Mouse (Mus musculus) CH12.LX (cell line): ENCODE data around the gene Ppp1r26. TPM values are rescaled to one million over a fixed set of nuclear protein-coding genes. Genes with fewer than 3 reads are reported as not detected.

Source experiments
- DNase-seq: peaks from one replicate; pipeline ENCODE4 v3.0.0-alpha.2; 2013; ENCODE audit errors: extremely low read depth
- H3K27ac ChIP-seq: 2 replicates; pipeline ENCODE4 v1.5.1; 2012; ENCODE audit warnings: low read depth, mild to moderate bottlenecking, control low read depth, moderate library complexity; ENCODE audit not compliant: insufficient read depth
- H3K27me3 ChIP-seq: replicated peaks from 2 replicates; pipeline ENCODE3; 2012; ENCODE audit warnings: inconsistent platforms
- H3K36me3 ChIP-seq, 2 experiments: replicated peaks in 1 of 2; 2 replicates each; pipeline versions ENCODE3 to v1.6.1; 2012; ENCODE audit warnings: inconsistent platforms in 1 of 2, low read length in 1 of 2, mild to moderate bottlenecking in 1 of 2, mixed read lengths in 1 of 2, moderate library complexity in 1 of 2; ENCODE audit not compliant: control insufficient read depth in 1 of 2, insufficient read depth in 1 of 2
- H3K4me1 ChIP-seq, 2 experiments: 2 replicates each; pipeline ENCODE4 v1.6.1; 2012; ENCODE audit warnings: inconsistent platforms in 1 of 2, moderate library complexity in 1 of 2; ENCODE audit not compliant: insufficient read depth in 2 of 2, control insufficient read depth in 1 of 2
- H3K4me2 ChIP-seq: 2 replicates; pipeline ENCODE4 v1.6.1; 2012; ENCODE audit warnings: low read depth, mild to moderate bottlenecking, control low read depth; ENCODE audit not compliant: poor library complexity, insufficient read depth, severe bottlenecking
- H3K4me3 ChIP-seq, 3 experiments: fragments of 150-350 bp in 1 of 3; sonication (generic) in 1 of 3; replicated peaks in 1 of 3; 2 replicates each; pipeline versions ENCODE3 to v1.5.1; 2011 to 2012; ENCODE audit warnings: low read depth in 2 of 3, low read length in 2 of 3, mild to moderate bottlenecking in 2 of 3, moderate library complexity in 2 of 3, control low read depth in 1 of 3, improper control_type of control experiment in 1 of 3, inconsistent platforms in 1 of 3, mixed read lengths in 1 of 3; ENCODE audit not compliant: poor library complexity in 1 of 3
- H3K79me2 ChIP-seq: replicated peaks from 2 replicates; pipeline ENCODE4 v1.6.1; 2012; ENCODE audit warnings: mild to moderate bottlenecking, moderate library complexity; ENCODE audit not compliant: control insufficient read depth, poor library complexity, insufficient read depth, severe bottlenecking; ENCODE audit errors: extremely low read depth
- H3K9ac ChIP-seq: 2 replicates; pipeline ENCODE4 v1.6.1; 2012; ENCODE audit warnings: low read depth, mild to moderate bottlenecking, control low read depth, moderate library complexity; ENCODE audit not compliant: insufficient read depth
- H3K9me3 ChIP-seq: replicated peaks from 2 replicates; pipeline ENCODE3; 2012; ENCODE audit warnings: low read length, inconsistent platforms, mixed read lengths
- BHLHE40 ChIP-seq: IDR thresholded peaks from 2 replicates; pipeline ENCODE4 v1.6.1; 2011; ENCODE audit warnings: mild to moderate bottlenecking, low read depth, low read length, improper control_type of control experiment
- CHD1 ChIP-seq: IDR thresholded peaks from 2 replicates; pipeline ENCODE4 v1.6.1; 2012; ENCODE audit warnings: low read depth, low read length, improper control_type of control experiment, inconsistent platforms
- CHD2 ChIP-seq: IDR thresholded peaks from 2 replicates; pipeline ENCODE4 v1.6.1; 2011; ENCODE audit warnings: low read length, improper control_type of control experiment
- E2F4 ChIP-seq: IDR thresholded peaks from 2 replicates; pipeline ENCODE4 v1.6.1; 2011; ENCODE audit warnings: low read depth, low read length, improper control_type of control experiment; ENCODE audit not compliant: insufficient replicate concordance
- ELF1 ChIP-seq: IDR thresholded peaks from 2 replicates; pipeline ENCODE4 v1.6.1; 2014; ENCODE audit warnings: low read depth, mild to moderate bottlenecking, inconsistent platforms, low read length, improper control_type of control experiment
- EP300 ChIP-seq: IDR thresholded peaks from 2 replicates; pipeline ENCODE4 v1.6.1; 2011; ENCODE audit warnings: low read length, improper control_type of control experiment
- ETS1 ChIP-seq: conservative IDR thresholded peaks from 2 replicates; pipeline ENCODE4 v1.6.1; 2012; ENCODE audit warnings: low read depth, mild to moderate bottlenecking, inconsistent platforms, low read length, improper control_type of control experiment, moderate library complexity
- IRF4 ChIP-seq: IDR thresholded peaks from 2 replicates; pipeline ENCODE4 v1.6.1; 2014; ENCODE audit warnings: low read depth, mild to moderate bottlenecking, inconsistent platforms, low read length, improper control_type of control experiment
- KAT2A ChIP-seq: IDR thresholded peaks from 2 replicates; pipeline ENCODE4 v1.6.1; 2012; ENCODE audit warnings: low read length, improper control_type of control experiment, inconsistent platforms; ENCODE audit not compliant: insufficient replicate concordance
- MAFK ChIP-seq: IDR thresholded peaks from 2 replicates; pipeline ENCODE4 v1.6.1; 2011; ENCODE audit warnings: low read length, improper control_type of control experiment; ENCODE audit not compliant: insufficient replicate concordance
- MEF2A ChIP-seq: IDR thresholded peaks from 2 replicates; pipeline ENCODE4 v1.6.1; 2014; ENCODE audit warnings: low read depth, mild to moderate bottlenecking, inconsistent platforms, low read length, improper control_type of control experiment, borderline replicate concordance
- MYC ChIP-seq: IDR thresholded peaks from 2 replicates; pipeline ENCODE4 v1.6.1; 2011; ENCODE audit warnings: low read depth, mild to moderate bottlenecking, improper control_type of control experiment, low read length
- NELFE ChIP-seq: IDR thresholded peaks from 2 replicates; pipeline ENCODE4 v1.6.1; 2011; ENCODE audit warnings: low read depth, low read length, improper control_type of control experiment
- PAX5 ChIP-seq: IDR thresholded peaks from 2 replicates; pipeline ENCODE4 v1.6.1; 2012; ENCODE audit warnings: low read length, inconsistent platforms, mixed read lengths
- POLR2A ChIP-seq: IDR thresholded peaks from 2 replicates; pipeline ENCODE4 v1.6.1; 2011; ENCODE audit warnings: low read depth, mild to moderate bottlenecking, improper control_type of control experiment, low read length
- POLR2AphosphoS2 ChIP-seq: IDR thresholded peaks from 2 replicates; pipeline ENCODE4 v1.6.1; 2011; ENCODE audit warnings: low read depth, low read length, improper control_type of control experiment
- RAD21 ChIP-seq: IDR thresholded peaks from 2 replicates; pipeline ENCODE4 v1.6.1; 2011; ENCODE audit warnings: low read depth, mild to moderate bottlenecking, low read length, improper control_type of control experiment, moderate library complexity
- RCOR1 ChIP-seq: conservative IDR thresholded peaks from 2 replicates; pipeline ENCODE4 v1.6.1; 2012; ENCODE audit warnings: low read depth, mild to moderate bottlenecking, inconsistent platforms, low read length, improper control_type of control experiment
- SIN3A ChIP-seq: IDR thresholded peaks from 2 replicates; pipeline ENCODE4 v1.6.1; 2012; ENCODE audit warnings: low read length, improper control_type of control experiment, inconsistent platforms
- SMC3 ChIP-seq: IDR thresholded peaks from 2 replicates; pipeline ENCODE4 v1.6.1; 2011; ENCODE audit warnings: low read depth, low read length, improper control_type of control experiment
- TCF12 ChIP-seq: IDR thresholded peaks from 2 replicates; pipeline ENCODE4 v1.6.1; 2014; ENCODE audit warnings: low read depth, mild to moderate bottlenecking, inconsistent platforms, low read length, improper control_type of control experiment
- ZC3H11A ChIP-seq: IDR thresholded peaks from 2 replicates; pipeline ENCODE4 v1.6.1; 2012; ENCODE audit warnings: low read depth, mild to moderate bottlenecking, inconsistent platforms, low read length, improper control_type of control experiment
- ZNF384 ChIP-seq: IDR thresholded peaks from 2 replicates; pipeline ENCODE4 v1.6.1; 2012; ENCODE audit warnings: low read depth, low read length, improper control_type of control experiment, inconsistent platforms
- dilution Hi-C: fragments of 300-500 bp; cut with MboI; formaldehyde crosslinking; loops from 2 replicates; pipeline ENCODE4 v1.14.3; 2020; ENCODE audit warnings: low sequenced_read_pairs; ENCODE audit not compliant: extremely low pct_unique_long_range_greater_than_20kb, extremely low pct_ligation_motif_present
- in situ Hi-C: fragments of 300-500 bp; cut with MboI; formaldehyde crosslinking; loops from 3 replicates; pipeline ENCODE4 v1.14.3; 2019; ENCODE audit warnings: low sequenced_read_pairs, low pct_ligation_motif_present, low pct_unique_long_range_greater_than_20kb, mixed read lengths
- polyA plus RNA-seq: library from polyadenylated mRNA; unstranded; fragments of >175 nt; gene quantifications from 2 replicates; pipeline ENCODE4 v1.2.1, GENCODE M21; 2012; ENCODE audit warnings: low read depth; ENCODE audit not compliant: insufficient read length
- total RNA-seq, 2 experiments: library from RNA; depleted of rRNA; stranded (reverse); fragments of 300-350 nt in 1 of 2; fragments of >200 nt in 1 of 2; gene quantifications; 2 replicates each; pipeline ENCODE4 v1.2.3; 2012 to 2014

Ppp1r26 gene
- total and polyA plus RNA-seq, 3 experiments = 0.77 TPM; not detected in 2

- Histone ChIP-seq H3K36me3 (no peaks in the 10 kb centered on the region), H3K27ac (no peak overlapping the region), H3K9ac (no peak overlapping the region), H3K9me3 (peaks cover 3% of the 10 kb centered on the region), H3K79me2 (no peaks in the 10 kb centered on the region), H3K4me2 (no peak overlapping the region), H3K4me1 (peaks cover 8 to 57% of the 10 kb centered on the region in 2 experiments), H3K4me3 (no peak overlapping the region), H3K27me3 (peaks cover 5% of the 10 kb centered on the region)
- dilution Hi-C loops (no loop called here), in situ Hi-C loops (no loop called here)
- TF ChIP-seq PAX5 (no peak), SMC3 (no peak), ZNF384 (no peak), BHLHE40 (peak; percentile 87), CHD1 (no peak), MYC (peak; percentile 56; the same call in 1 of the 2 replicates), NELFE (no peak), ELF1 (no peak), RAD21 (no peak), SIN3A (peak; percentile 15; the same call in 1 of the 2 replicates), TCF12 (peak; percentile 75), MAFK (no peak), IRF4 (peak; percentile 92), EP300 (peak; percentile 96), ZC3H11A (no peak), E2F4 (no peak), RCOR1 (peak; percentile 91), MEF2A (no peak), POLR2A (no peak), CHD2 (peak; percentile 63; the same call in 1 of the 2 replicates)
- DNase-seq = peak; percentile 69
Measured at GRCm38 (mm10) chr2:28402128-28402527, 44.5 kb upstream of the Ppp1r26 start.

- H3K4me2 ChIP-seq = no peak overlapping the region
- H3K27me3 ChIP-seq = peaks cover 7% of the 10 kb centered on the region
- H3K36me3 ChIP-seq = no peaks in the 10 kb centered on the region
- in situ Hi-C loops = no loop called here
- H3K4me3 ChIP-seq = no peak overlapping the region
- TF ChIP-seq CHD2 (no peak), EP300 (no peak), ZNF384 (no peak), PAX5 (no peak), MYC (no peak), IRF4 (no peak), KAT2A (no peak), POLR2AphosphoS2 (no peak), SMC3 (no peak), RAD21 (no peak), RCOR1 (no peak), ETS1 (no peak)
- H3K4me1 ChIP-seq = peaks cover 5 to 8% of the 10 kb centered on the region in 2 experiments; a peak in 3 of 4 replicates
- H3K27ac ChIP-seq = no peak overlapping the region
- no peak overlapping the region for H3K9ac ChIP-seq
- H3K79me2 ChIP-seq = no peaks in the 10 kb centered on the region
- H3K9me3 ChIP-seq = peaks cover 3% of the 10 kb centered on the region
- dilution Hi-C loops = no loop called here
- DNase-seq = no peak
Measured at GRCm38 (mm10) chr2:28407796-28408195, 38.8 kb upstream of the Ppp1r26 start.
